Mouse (Mus musculus) telencephalon, adult 2 months (tissue): ENCODE results near the gene Pfkfb4.

Experiments
- DNase-seq: peaks from one replicate; pipeline ENCODE4 v3.0.0-alpha.2; 2011; ENCODE audit warnings: low read depth, low spot score

Pfkfb4 gene

DNA sequence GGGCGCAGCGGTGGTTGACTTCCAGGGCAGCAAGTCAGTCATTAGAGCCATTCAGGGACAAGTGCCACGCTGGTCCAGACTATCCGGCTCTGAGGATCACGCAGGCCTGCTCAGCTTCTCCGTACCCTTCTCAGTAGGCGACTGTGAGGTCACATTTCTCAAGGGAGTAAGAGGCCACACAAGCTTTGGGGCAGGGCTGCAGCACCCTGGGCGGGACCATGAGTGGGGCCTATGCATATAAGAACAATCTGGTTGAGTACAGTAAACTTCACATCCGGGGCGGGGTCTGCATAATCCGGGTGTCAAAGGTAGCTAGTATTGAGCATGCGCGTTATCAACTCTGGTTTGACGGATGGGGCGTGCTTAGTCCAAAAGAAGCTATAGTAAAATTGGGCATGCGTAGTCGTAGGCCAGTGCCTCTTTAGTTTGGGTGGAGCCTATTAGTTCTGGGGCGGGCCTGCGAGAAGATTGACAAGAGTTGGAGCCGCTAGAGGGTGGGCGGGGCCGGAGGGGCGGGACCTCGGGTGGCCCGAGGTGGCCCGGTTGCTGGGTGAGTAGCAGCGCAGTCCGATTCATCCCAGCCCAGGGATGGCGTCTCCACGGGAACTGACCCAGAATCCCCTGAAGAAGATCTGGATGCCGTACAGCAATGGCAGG is at the start of gene Pfkfb4:
TSS of gene Pfkfb4 (plus strand) at position 351 of the 657 bp plus-strand sequence.
- peak; percentile 99 for DNase-seq

DNA sequence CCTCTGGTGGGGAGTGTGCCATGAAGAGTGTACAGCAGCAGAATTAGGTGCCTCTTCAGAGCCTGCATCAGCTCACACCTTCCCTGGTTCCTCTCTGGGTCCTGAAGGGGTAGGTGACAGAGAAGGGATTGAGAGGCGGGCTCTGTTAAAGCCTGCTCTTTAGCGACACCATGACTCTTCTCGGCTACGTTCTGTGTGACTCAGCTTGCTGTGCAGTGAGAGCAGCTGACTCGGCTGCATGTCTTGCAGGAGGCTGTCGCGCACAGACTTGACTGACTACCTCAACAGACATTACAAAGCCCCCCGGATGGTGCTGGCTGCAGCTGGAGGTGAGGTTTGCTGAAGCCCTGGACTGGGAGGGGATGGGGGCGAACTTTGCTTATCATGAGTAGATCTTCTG is 46.5 kb upstream of the Pfkfb4 start:
- peak; percentile 21 for DNase-seq

DNA sequence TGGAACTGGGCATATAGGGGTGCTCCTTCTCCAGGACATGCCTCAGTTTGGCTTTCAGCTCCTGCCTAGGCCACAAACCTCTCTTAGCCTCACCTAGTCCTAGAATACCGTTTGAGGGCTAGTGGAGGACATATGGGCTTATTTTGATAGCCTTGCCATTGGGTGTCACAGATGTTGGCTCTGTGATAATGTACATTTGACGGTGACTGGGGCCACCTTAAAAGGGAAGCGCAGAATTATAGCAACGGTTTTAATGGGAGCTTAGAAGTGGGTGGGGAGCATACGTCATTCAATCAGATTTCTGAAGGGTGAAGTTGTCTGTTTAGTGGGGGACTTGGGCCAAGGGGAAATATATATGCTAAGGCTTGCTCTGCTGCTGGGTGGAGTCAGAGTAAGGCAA is 46.0 kb upstream of the Pfkfb4 start:
- DNase-seq: no peak

DNA sequence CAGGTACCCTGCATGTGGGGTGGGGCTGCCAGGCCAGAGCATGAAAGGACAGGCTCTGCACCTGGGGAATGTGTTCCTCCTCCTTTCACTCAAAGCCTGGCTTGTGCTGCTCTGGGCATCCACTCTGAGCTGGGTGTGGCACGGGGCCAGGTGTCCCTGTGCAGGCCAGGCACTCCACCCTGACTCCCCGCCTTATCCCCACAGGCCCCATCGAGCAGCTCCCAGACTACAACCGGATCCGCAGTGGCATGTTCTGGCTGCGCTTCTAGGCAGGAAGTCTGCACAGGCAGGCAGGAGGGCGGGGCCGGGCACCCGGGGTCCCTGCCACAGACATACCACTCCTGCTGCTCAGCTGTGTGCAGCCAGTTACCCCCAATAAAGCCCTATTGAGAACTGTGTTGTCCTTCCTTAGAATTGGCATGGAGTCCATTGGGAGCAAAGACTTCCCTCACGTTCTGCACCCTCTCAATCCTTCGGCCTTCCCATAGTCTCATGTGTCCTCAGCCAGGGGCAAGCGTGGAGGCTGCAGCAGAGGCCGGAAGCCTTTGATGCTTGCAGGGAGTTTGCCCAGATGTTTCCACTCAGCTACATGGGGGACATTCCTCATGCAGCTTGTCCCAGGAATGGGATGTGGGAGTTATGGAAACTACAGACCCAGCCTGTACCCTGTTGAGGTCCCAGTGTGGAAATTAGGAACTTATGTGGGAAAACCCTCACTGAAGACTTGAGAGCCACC is 42.2 kb upstream of the Pfkfb4 start:
- no peak for DNase-seq

DNA sequence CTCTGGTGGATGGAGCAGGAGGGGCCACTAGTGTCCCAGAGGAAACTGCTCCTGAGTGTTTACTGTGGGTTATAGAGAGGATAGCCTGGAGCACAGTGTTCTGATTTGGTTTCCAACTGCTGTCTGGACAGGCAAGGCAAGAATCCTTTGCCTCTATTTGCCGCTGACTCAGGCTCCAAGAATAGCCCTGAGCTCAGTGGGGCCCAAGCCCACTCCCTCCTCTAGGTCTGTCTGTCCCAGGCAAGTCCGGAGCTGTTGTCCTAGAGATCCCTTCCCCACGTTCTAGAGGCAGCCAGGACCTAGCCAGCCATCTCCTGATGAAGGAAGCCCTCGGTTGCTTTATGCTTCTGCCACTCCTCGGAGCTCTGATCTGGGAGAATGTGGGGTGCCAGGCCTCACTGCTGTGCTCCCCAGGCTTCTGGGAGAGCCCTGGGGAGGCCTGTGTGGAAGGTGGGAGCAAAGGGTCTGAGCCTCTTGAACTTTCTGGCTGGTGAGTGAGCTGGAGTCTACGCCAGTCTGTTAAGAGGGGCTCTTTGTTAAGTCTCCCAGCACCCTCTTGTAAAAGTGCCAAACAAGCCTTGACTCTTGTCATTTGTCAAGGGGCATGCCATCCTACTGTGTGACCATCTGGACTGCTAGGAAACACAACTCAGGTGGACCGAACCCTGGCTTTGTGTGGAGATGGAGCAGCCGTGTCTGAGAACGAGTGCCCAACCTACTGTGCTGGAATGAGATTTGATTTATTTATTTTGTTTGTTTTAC is 41.4 kb upstream of the Pfkfb4 start:
- no peak for DNase-seq

DNA sequence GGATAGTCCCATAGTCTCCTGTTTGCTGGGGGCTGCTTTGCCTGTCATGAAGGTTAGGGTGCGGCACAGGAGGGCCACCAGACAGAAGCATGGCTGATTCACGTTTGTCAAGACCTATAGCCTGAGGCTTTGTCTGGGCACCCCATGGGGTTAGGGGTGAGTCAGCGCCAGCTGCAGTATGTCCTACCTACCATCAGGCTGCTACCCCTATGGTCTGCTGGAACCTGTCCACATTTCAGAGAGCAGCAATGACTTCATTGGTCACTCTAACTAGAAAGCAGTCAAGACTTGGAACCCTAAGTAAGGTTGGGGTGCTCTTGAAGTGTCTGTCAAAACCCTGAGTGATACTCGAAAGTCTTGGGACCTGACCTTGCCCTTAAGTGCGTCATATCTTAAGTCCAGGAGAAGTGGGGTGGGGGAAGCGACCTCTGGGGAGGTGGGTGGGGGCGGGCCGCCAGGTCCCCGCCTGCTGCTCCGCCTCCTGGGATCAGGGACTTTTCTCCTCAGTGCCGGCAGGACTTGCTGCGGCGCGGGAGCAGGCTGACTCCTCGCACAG is 38.4 kb upstream of the Pfkfb4 start, which contains the start of gene Col7a1:
TSS of gene Col7a1 (plus strand) at position 506 of the 556 bp plus-strand sequence.
- no peak for DNase-seq

DNA sequence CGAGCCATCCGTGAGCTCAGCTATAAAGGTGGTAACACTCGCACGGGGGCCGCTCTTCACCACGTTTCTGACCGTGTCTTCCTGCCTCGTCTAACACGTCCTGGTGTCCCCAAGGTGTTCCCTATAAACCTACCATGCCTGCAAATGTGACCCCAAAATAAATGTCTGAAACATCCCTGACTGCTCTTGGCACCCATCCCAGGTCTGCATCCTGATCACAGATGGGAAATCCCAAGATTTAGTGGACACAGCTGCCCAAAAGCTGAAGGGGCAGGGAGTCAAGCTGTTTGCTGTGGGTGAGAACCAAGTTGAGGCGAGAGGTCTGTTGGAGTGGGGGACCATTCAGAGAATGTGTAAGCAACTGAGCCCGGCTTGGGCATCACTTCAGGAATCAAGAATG is 36.3 kb upstream of the Pfkfb4 start:
- DNase-seq: no peak

DNA sequence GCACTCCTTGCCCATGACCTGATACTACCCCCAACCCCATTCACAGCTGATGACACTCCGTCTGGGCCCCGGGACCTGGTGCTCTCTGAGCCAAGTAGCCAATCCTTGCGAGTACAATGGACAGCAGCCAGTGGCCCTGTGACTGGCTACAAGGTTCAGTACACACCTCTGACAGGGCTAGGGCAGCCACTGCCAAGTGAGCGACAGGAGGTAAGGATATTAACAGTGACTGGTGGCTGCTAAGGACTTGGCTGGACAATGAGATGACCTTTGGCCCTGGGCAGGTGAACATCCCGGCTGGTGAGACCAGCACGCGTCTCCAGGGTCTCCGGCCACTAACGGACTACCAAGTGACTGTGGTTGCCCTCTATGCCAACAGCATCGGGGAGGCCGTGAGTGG is 35.7 kb upstream of the Pfkfb4 start:
- DNase-seq: no peak

DNA sequence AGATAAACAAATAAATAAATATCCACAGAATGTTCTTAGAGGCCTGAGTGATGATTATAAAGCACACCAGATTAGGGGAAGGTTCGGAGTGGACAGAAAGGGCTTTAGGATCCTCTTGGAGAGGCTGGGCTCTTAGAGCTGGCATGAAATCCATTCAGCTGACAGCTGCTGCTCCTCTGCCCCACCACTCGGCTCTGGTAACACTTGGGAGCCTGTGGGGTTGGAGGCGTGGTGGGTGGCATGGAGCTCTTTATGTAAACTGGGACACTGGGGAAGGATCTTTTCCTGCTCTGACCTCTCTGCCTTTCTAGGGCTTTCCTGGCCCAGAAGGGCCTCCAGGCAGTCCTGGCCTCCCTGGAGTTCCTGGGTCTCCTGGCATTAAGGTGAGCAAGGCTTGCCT is 28.0 kb upstream of the Pfkfb4 start:
- DNase-seq: no peak

DNA sequence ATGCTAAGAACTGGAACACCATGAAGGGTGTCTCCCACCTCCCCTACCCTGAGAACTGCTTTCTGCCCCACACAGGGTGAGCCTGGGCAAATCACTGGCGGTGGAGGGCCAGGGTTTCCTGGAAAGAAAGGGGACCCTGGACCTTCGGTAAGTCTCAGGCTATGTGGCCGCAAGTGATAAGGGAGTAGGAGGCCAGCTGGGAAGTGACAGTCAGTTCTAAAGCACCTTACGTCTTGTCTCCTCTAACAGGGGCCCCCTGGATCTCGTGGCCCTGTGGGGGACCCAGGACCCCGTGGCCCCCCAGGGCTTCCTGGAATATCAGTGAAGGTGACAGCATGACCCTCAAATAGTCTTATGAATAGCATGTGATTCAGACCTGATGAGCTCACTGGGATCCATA is 27.2 kb upstream of the Pfkfb4 start:
- DNase-seq: no peak

DNA sequence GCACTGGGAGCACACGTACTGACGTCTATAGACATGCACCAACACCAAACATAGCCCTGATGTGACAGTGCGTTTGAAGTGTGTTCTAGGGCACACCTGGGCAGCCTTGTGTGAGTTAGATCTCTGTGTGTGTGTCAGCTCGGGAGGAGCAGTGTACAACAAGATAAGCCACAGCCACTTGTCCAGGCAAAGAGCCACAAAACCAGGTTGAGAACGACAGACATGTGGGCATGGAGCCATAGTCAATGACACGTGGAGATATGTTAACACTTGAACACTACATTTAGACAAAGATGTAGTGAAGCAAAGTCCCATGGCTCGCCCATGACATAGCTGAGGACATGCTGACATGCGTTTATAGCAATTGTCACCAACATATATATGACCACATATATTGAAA is 21.0 kb upstream of the Pfkfb4 start:
- DNase-seq: no peak

DNA sequence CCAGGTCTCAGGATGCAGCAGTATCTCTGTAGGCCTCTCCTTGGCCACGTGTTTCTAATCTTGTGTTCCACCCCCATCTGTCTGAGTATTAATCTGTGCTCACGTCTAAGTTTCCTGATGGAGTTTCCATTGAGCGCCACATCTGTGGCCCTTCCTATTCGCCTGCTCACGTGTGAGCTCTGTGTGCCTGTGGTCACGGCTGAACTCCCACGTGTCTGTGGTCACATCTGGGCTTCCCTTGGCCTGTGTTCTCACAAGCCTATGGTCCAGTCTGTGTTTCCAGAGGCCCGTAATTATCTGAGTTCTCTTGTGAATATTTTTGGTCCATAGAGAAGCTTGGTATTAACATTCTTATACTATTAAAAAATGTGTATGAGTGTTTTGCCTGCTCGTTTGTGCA is 15.1 kb upstream of the Pfkfb4 start:
- DNase-seq: no peak

DNA sequence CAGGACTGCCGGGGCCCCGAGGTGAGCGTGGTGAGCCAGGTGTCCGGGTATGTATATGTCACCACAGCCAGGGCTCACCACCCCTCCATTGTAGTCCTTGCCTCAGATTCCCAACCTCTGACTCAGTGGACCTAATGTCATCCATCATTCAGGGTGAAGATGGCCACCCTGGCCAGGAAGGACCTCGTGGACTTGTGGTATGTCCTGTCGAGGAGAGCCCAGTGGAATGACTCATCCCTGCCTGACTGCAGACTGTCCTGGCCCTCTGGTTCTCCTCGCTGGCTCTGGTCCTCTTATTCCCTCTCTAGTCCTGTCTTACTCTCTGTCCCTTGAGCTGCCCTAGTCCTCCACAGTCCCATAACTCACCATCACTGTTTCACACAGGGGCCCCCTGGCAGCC is 13.6 kb upstream of the Pfkfb4 start:
- no peak for DNase-seq

DNA sequence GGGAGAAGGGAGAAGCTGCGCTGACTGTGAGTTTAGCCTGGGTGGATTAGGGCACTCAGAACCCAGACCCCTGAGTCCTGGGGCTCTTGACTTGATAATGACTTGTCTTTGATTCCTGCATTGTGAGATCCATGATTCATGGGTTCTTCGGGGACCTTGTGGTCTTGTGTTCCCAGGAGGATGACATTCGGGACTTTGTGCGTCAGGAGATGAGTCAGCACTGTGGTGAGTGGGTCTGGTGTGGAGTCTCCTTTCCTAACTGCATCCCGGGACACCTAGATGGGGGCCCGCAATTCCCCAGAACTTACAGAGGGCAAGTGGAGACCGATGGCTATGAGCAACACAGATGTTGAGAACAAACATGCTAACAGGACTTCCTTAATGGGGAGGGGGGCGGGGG is 9.1 kb upstream of the Pfkfb4 start:
- DNase-seq: no peak

DNA sequence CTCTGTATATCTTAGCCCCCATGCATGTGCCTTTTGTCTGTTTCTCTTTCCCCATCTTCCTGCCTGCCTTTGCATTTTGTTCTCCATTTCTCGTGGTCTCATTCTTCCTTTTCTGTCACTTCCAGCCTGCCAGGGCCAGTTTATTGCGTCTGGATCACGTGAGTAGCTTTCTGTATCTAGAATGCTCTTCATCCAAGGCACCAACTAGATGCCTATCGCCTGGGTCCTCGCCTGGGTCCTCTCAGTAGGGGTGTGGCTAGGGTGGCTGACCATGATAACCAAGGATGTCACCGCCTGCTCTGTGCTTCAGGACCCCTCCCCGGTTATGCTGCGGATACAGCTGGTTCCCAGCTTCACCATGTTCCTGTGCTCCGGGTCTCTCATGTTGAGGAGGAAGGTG is 8.4 kb upstream of the Pfkfb4 start:
- DNase-seq: no peak

DNA sequence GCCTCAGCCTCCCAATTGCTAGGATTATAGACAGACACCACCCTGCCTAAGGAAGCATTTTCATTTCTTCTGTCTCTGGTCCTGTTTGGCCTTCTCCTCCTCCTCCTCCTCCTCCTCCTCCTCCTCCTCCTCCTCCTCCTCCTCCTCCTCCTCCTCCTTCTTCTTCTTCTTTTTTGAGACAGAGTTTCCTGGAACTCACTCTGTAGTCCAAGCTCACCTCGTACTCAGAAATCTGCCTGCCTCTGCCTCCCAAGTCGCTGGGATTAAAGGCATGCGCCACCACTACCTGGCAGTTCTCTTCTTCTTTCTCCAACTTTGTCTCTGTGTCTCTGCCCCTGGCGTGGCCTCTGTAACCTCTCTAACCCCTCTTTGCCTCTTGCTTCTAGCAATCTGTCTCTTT is 5.9 kb upstream of the Pfkfb4 start, which contains the start of gene Ucn2:
TSS of gene Ucn2 (plus strand) at position 301 of the 400 bp plus-strand sequence.
- DNase-seq: no peak

DNA sequence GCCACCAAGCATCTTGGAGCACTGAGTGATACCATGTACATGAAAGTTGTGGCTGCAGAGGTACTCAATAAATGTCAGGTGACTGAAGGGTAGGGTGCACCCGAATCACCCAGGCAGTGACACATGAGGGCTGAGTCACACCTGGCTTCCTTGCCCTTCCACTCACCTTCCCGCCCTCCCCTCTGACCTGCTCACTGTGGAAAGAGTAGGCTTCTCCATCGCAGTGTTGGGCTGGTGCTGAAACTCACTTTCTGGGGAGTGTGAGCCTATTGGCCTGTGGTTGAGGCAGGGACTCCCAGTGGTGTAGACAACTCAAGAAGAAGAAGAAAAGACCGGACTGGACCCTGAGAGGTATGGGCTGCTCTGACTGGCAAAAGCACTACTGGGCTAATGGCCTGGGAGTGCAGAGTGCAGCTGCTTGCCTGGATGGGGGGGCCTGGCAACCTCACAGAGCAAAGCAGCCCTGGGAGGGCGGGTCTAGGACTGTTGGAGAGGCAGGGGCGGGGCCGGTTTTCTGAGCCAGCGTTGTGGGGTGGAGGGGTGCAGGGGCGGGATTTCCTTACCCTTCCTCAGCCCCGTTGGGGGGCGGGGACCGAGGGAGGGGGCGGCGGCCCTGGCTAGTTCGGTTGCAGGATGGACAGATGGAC is 3.8 kb upstream of the Pfkfb4 start:
- no peak for DNase-seq

DNA sequence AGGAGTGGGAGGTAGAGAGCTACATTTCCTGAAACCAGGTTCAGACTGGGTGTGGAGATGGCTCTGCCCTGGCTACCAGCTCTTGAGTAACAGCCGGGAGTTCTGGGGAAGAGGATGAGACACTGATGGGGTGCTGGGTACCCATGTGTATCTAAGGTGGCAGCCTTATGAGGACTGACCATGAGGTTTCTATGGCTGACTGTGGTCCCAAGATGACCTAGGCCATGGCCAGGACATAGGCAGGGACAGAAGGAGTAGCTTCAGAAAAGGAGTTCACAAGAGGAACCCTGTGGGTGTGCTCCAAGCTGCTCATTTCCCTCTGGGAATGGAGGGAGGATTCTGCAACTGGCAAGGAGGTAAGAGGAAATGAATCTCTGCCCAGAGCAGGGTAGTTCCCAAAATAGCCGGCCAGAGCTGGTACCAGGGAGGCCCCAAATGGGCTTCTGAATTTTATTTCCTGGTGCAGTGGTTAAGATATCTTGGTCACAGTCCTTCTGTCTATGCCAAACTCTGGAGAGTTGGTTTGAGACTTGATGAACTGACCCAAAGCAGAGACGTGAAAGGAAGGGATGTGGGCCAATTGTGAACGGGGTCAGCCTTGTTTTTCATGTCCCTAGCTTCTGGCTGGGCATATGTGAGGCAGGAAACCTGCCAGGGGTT is 1.6 kb upstream of the Pfkfb4 start:
- DNase-seq: no peak

DNA sequence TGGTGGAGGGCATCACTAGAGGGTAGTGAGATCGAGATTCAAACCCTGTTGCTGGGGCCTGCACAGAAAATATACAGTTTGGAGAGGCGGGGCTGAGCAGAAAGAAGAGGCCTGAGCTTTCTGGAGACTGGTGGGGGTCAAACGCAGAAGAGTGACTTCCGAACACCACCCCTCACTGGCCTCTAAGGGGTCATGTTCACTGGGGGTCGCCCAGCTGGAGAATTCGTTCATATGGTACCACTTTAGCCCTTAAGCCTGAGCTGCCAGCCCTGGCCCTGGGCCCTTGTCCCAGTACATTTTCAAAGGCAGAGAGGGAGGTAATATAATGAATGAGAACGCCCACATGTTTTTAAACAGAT is 1.1 kb upstream of the Pfkfb4 start:
- no peak for DNase-seq

DNA sequence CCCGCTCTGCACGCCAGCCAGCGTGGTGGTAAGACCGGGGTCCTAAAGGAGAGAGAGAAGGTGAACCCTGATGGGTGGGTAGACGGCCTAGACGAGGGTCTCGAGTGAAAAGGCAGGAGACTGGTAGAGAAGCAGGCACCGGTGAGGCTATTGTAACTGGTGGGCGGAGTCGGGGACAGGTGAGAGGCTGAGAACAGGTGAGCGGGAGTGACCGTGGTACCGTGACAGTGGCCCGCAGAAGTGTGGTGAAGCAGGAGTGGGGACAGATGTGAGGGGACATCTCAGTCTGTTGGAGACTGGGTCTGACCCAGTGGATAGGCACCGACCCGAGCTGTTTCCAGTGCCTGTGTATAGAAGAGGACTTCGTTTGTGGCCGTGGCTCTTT is 499 bp downstream of the Pfkfb4 start:
- no peak for DNase-seq

DNA sequence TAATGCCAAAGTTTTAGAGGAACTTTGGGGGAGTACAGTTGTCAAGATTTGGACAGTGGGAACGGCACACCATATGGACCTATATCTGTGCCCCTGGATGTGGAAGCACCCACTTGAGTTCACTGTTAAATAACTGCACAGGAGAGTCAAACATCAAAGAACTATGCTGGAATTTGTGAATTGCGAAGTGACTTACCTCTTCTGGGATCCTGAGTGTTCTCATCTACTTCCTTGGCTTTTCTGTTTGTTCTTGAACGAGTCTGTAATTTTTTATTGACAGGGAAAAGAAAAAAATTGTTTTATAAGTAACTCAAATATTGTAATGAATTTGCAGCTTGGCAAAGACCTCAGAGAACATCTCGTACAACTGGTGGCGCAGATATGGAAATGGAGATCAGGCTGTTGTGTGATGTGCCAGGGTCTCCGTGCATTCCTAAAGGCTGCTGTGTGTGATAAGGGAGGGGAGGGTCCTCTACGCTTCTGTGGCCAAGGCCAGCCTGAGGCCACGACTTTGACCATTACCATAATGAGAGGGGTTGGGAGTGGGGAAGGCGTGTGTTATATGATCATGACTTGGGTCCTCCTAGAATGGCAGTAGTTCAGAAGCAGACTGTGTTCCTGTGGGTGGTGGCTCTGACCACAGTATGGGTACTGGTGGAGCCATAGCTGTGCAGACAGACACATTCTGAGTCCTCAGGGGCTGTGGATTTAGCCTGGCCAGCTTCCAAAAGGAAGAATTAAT is 1.2 kb downstream of the Pfkfb4 start:
- no peak for DNase-seq
